Mouse (Mus musculus) NIH3T3 (cell line): ENCODE measurements around the gene Rptor.

Experiments
- DNase-seq: peaks from one replicate; pipeline ENCODE4 v3.0.0-alpha.2; 2012; ENCODE audit warnings: low read depth

Gene Rptor

GRCm38 (mm10) chr11:119738990-119739846 lies 136.5 kb downstream of the Rptor start:
- no peak for DNase-seq

DNA sequence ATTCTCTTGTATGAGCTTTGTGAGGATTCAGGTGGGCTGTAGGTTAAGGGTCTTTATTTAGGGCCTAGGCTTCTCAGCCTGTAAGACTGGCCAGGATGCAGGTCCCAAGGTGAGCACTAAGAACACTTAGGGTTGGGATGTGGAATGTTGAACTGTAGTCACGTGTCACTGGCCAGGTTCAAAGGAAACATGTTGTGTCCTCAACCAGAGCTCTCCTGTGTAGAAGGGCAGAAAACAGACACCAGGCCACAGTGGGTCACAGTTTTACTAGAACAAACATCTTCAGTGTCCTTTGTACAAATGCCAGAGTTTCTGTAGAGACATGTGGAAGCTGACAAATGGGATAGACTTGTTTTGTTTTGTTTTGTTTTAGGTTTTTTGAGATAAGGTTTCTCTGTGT lies 138.7 kb downstream of the Rptor start:
- no peak for DNase-seq

- DNase-seq = no peak
Measured at GRCm38 (mm10) chr11:119744436-119744835, 141.7 kb downstream of the Rptor start.

DNA sequence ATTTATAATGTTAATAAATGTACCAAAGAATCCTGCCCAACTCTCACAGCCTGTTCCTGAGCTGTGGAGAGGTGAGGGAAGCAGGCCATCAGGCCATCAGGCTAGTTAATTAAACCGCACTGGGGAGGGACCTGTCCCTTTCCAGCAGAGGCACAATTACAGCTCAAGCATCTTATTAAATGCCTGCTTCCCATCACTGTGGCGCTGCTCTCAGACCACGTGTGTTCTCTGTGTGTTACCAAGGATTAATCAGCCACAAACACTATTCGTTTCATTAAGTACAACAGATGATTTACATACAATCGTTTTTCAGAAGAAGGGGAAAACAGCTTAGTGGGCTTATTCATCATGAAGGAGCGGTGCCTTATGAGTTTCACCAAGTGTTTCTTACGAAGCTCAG lies 142.6 kb downstream of the Rptor start:
- DNase-seq = no peak

GRCm38 (mm10) chr11:119754459-119754858 lies 151.8 kb downstream of the Rptor start:
- DNase-seq = no peak

DNA sequence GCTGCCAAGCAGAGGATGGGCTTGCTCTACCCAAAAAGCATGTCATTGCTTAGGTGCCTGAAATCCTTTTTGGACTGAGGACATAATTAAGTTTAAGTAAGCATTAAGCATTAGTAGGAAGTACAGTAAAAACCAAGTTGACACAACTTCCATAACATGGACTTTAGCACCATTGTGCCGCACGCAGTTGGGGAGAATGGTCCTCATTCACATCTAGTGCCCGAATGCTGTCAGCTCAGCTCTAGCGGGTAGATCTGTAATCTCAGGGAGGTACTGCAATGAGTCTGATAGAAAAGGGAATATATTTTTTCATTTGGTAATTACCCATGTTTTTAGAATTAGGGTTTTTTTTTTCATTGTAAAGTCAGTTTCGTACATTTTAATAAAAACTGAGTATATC lies 155.5 kb downstream of the Rptor start:
- no peak for DNase-seq

- no peak for DNase-seq
Measured at GRCm38 (mm10) chr11:119758705-119759327, 156.1 kb downstream of the Rptor start.

DNA sequence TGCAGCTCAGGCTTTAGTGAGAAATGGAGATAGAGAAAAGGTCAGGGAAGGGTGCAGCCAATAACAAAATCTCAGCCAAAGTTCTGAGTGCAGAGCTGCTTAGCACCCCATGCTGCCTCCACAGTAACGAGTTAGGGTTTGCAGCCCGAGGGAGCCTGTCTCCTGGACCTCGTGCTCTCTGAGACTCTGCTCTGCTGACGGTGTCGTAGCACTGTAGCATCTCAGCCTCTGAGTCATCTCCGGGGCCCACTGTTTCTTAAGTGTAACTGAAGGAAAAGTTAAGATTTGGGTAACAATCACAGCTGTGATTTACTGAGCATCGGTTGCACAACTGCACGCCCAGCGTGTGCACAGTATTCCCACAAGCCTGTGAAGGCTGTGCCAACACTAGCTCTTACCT lies 160.2 kb downstream of the Rptor start:
- DNase-seq = peak; percentile 83

DNA sequence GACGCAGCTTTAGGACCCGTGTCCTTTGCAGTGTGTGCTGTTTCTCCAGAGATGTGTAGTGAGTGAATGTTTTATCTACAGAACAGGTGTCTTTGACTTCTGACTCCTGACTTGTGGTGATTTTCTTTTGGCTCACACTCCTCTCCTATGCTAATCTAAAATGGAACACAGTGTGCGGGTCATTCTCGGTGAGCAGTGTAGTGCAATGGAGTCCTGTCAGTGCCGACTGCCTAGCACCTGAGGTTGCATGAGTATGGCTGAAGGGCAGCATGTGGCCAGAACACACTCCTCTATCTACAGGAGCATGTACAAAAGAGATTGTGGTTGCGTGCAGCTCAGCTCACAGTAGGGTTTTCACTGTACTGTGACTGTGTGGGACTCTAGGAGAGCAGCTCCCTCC lies 163.3 kb downstream of the Rptor start:
- DNase-seq = no peak

- DNase-seq = no peak
Measured at GRCm38 (mm10) chr11:119766782-119767459, 164.2 kb downstream of the Rptor start.

GRCm38 (mm10) chr11:119767525-119767924 lies 164.8 kb downstream of the Rptor start:
- DNase-seq = no peak

GRCm38 (mm10) chr11:119768511-119768910 lies 165.8 kb downstream of the Rptor start:
- DNase-seq = no peak

GRCm38 (mm10) chr11:119769666-119770065 lies 167.0 kb downstream of the Rptor start:
- DNase-seq = peak; percentile 52

- DNase-seq = no peak
Measured at GRCm38 (mm10) chr11:119770985-119771384, 168.3 kb downstream of the Rptor start.

DNA sequence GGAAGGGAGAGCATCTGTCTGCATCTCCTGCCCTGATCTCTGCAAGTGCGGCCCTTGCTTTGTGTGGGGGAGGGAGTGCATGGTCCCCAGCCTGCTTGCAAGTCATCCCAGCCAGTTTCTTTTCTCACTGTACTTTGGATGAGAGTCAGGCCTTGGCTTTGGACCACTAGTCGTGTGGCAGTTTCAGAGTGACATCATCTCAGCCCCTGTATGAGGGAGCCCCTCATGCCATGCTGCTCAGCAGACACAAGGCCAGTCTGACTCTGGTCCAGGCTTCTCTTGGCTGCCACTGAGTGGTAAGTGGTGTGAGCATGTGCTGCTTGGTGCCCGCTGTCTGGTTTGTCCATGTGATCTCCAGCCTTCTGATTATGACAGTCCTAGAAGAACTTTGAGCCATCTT lies 170.2 kb downstream of the Rptor start:
- no peak for DNase-seq

GRCm38 (mm10) chr11:119775076-119775760 lies 172.5 kb downstream of the Rptor start:
- peak; percentile 71 for DNase-seq

DNA sequence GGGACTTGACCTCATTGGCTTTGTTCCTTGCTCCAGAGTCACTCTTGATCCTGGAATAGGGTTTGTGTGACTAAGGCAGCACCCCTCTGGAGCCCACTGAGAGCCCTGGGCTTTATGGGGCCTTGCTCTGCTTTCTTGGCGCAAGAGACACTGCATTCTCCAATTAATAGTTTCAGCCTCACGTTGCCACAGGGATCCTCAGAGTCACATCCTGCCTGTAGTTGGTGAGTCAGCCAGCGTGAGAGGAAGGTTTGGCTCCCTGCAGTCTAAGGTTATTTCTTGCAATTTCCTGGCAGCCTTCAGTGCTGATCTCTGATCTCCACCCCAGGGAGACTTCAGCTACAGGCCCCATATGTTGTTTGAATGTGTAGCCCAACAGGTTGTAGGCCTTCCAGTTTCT lies 174.5 kb downstream of the Rptor start:
- peak; percentile 92 for DNase-seq

- DNase-seq = no peak
Measured at GRCm38 (mm10) chr11:119777872-119778271, 175.2 kb downstream of the Rptor start.

GRCm38 (mm10) chr11:119780290-119780689 lies 177.6 kb downstream of the Rptor start:
- no peak for DNase-seq

GRCm38 (mm10) chr11:119781165-119781564 lies 178.5 kb downstream of the Rptor start:
- DNase-seq = peak; percentile 65

DNA sequence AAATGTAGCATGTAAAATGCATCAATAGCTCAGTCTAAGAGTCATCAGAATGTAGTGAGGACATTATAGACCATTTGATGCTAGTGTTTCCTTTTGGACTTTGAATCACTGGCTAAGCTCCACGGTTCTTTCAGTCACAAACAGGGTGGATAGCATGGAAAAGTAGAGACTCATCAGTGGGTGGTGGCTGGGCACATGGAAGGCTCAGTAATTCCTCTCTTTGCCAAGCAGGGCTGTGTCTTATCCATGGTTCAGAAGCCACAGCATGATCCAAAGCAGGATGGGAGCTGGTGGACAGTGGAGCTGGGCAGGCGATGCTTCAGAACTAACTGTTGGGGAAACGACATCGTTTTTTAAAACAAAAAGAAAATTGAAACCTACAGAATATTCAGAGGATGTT lies 179.0 kb downstream of the Rptor start:
- no peak for DNase-seq

DNA sequence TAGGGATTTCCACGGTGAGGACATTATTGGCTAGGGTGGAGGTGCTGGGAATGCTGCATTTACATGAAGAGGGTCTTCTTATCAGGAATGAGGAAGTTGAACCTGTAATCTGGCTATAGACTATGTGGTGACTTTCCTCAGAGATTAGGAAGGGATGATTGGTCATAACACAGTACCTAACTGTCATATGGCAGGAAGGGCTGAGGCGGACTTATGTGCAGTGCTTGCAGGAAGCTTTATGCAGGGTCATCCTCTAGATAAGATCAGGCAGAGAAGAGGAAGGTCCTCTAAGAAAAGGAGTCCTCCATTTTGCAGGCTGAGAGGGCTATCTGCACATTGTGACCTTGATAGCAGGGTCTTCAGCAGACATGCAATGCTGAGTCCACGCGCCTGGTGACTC lies 180.9 kb downstream of the Rptor start:
- DNase-seq = no peak
